Mouse (Mus musculus) cerebellum, adult 2 months (tissue): ENCODE data around the gene Rdh9.

Source experiments
- CTCF ChIP-seq: fragments of 200-500 bp; IDR thresholded peaks from 2 replicates; pipeline ENCODE4 v1.5.1; 2011; ENCODE audit warnings: low read depth, mild to moderate bottlenecking, control low read depth, low read length, moderate library complexity, borderline replicate concordance; ENCODE audit not compliant: insufficient read depth
- POLR2A ChIP-seq: fragments of 200-500 bp; IDR thresholded peaks from 2 replicates; pipeline ENCODE4 v1.6.1; 2011; ENCODE audit warnings: low read length, control low read depth, borderline replicate concordance; ENCODE audit not compliant: insufficient read depth

- TF ChIP-seq CTCF (no peak), POLR2A (no peak)
Measured at GRCm38 (mm10) chr10:127804416-127804815, 28.2 kb downstream of the Rdh9 start.
